Mouse (Mus musculus) heart, embryonic 10.5 days (tissue): ENCODE measurements around the gene Mamdc2. TPM values are rescaled to one million over a fixed set of nuclear protein-coding genes. Genes with fewer than 3 reads are reported as not detected.

Experiments
- DNase-seq: peaks from one replicate; pipeline ENCODE4 v3.0.0-alpha.2; 2017; ENCODE audit warnings: low spot score
- H3K27ac ChIP-seq: fragments of 300-500 bp; sonication (generic); 2 replicates; pipeline ENCODE4 v1.5.1; 2016; ENCODE audit warnings: mild to moderate bottlenecking
- H3K27me3 ChIP-seq: fragments of 300-500 bp; sonication (generic); 2 replicates; pipeline ENCODE4 v1.6.1; 2016; ENCODE audit warnings: mild to moderate bottlenecking; ENCODE audit not compliant: poor library complexity, insufficient read depth, severe bottlenecking
- H3K36me3 ChIP-seq: fragments of 300-500 bp; sonication (generic); 2 replicates; pipeline ENCODE4 v1.6.1; 2016; ENCODE audit warnings: mild to moderate bottlenecking, moderate library complexity
- H3K4me1 ChIP-seq: fragments of 300-500 bp; sonication (generic); 2 replicates; pipeline ENCODE4 v1.6.1; 2016; ENCODE audit warnings: mild to moderate bottlenecking
- H3K4me3 ChIP-seq: fragments of 300-500 bp; sonication (generic); 2 replicates; pipeline ENCODE4 v1.5.1; 2016; ENCODE audit warnings: mild to moderate bottlenecking, moderate library complexity
- H3K9me3 ChIP-seq: fragments of 300-500 bp; sonication (generic); 2 replicates; pipeline ENCODE4 v1.6.1; 2016; ENCODE audit warnings: mild to moderate bottlenecking, moderate library complexity
- WGBS: fragments of 180-500 bp; shearing (Covaris S2); methylation state at CpG from one replicate; pipeline ENCODE4 v1.1.7; 2016; 5-methylcytosine and 5-hydroxymethylcytosine counted together
- polyA plus RNA-seq: library from polyadenylated mRNA; unstranded; fragments of >200 nt; fragmentation: Nextera tagmentation; extraction: Ambion mirVana; gene quantifications from 2 replicates; pipeline ENCODE4 v1.2.1, GENCODE M21; 2016

The Mamdc2 gene
- polyA plus RNA-seq, 1 experiment from 2014 or later, result 1.8 TPM

- Histone ChIP-seq H3K9me3 (no peaks in the 10 kb centered on the region), H3K27ac (no peak overlapping the region), H3K4me3 (no peak overlapping the region), H3K4me1 (no peaks in the 10 kb centered on the region), H3K36me3 (no peaks in the 10 kb centered on the region), H3K27me3 (no peaks in the 10 kb centered on the region)
- WGBS, result 47% methylated on average over 6 of the region's 6 CpGs
- DNase-seq, result no peak
These were observed 117.4 kb downstream of the Mamdc2 start for GRCm38 (mm10) chr19:23330842-23331241.

- no peaks in the 10 kb centered on the region for H3K4me1 ChIP-seq
- no peaks in the 10 kb centered on the region for H3K9me3 ChIP-seq
- no peak overlapping the region for H3K4me3 ChIP-seq
- H3K36me3 ChIP-seq, result no peaks in the 10 kb centered on the region
- no peak overlapping the region for H3K27ac ChIP-seq
- no peak for DNase-seq
- WGBS, result 88% methylated on average over 2 of the region's 2 CpGs
- H3K27me3 ChIP-seq, result no peaks in the 10 kb centered on the region
These were observed 118.9 kb downstream of the Mamdc2 start for GRCm38 (mm10) chr19:23329346-23329745.

GRCm38 (mm10) chr19:23327056-23327640 lies 121.1 kb downstream of the Mamdc2 start:
- Histone ChIP-seq H3K4me3 (no peak overlapping the region), H3K36me3 (no peaks in the 10 kb centered on the region), H3K27me3 (no peaks in the 10 kb centered on the region), H3K9me3 (no peaks in the 10 kb centered on the region), H3K4me1 (no peaks in the 10 kb centered on the region), H3K27ac (no peak overlapping the region)
- 88% methylated on average over 3 of the region's 3 CpGs for WGBS
- DNase-seq, result no peak

- no peak overlapping the region for H3K27ac ChIP-seq
- 69% methylated on average over 3 of the region's 3 CpGs for WGBS
- H3K36me3 ChIP-seq, result no peaks in the 10 kb centered on the region
- H3K4me3 ChIP-seq, result no peak overlapping the region
- no peaks in the 10 kb centered on the region for H3K4me1 ChIP-seq
- H3K27me3 ChIP-seq, result no peaks in the 10 kb centered on the region
- no peaks in the 10 kb centered on the region for H3K9me3 ChIP-seq
- no peak for DNase-seq
These were observed 125.1 kb downstream of the Mamdc2 start for GRCm38 (mm10) chr19:23323107-23323506.

- DNase-seq, result no peak
- no peaks in the 10 kb centered on the region for H3K27me3 ChIP-seq
- H3K27ac ChIP-seq, result no peak overlapping the region
- no peaks in the 10 kb centered on the region for H3K36me3 ChIP-seq
- H3K4me3 ChIP-seq, result no peak overlapping the region
- WGBS, result 76% methylated on average over 5 of the region's 5 CpGs
- no peaks in the 10 kb centered on the region for H3K9me3 ChIP-seq
- no peaks in the 10 kb centered on the region for H3K4me1 ChIP-seq
These were observed 130.3 kb downstream of the Mamdc2 start for GRCm38 (mm10) chr19:23317989-23318358.

- no peak overlapping the region for H3K27ac ChIP-seq
- no peaks in the 10 kb centered on the region for H3K36me3 ChIP-seq
- no peaks in the 10 kb centered on the region for H3K9me3 ChIP-seq
- H3K4me3 ChIP-seq, result no peak overlapping the region
- 70% methylated on average over 5 of the region's 5 CpGs for WGBS
- DNase-seq, result no peak
- H3K4me1 ChIP-seq, result no peaks in the 10 kb centered on the region
- no peaks in the 10 kb centered on the region for H3K27me3 ChIP-seq
These were observed 130.8 kb downstream of the Mamdc2 start for GRCm38 (mm10) chr19:23317295-23317988.

- Histone ChIP-seq H3K27me3 (no peaks in the 10 kb centered on the region), H3K4me3 (no peak overlapping the region), H3K9me3 (no peaks in the 10 kb centered on the region), H3K36me3 (no peaks in the 10 kb centered on the region), H3K4me1 (no peaks in the 10 kb centered on the region), H3K27ac (no peak overlapping the region)
- WGBS, result 80% methylated on average over 5 of the region's 5 CpGs
- DNase-seq, result no peak
These were observed 131.4 kb downstream of the Mamdc2 start for GRCm38 (mm10) chr19:23316851-23317250.

GRCm38 (mm10) chr19:23309979-23310378 lies 138.3 kb downstream of the Mamdc2 start:
- no peak overlapping the region for H3K27ac ChIP-seq
- no peaks in the 10 kb centered on the region for H3K36me3 ChIP-seq
- no peaks in the 10 kb centered on the region for H3K9me3 ChIP-seq
- no peak overlapping the region for H3K4me3 ChIP-seq
- WGBS, result 85% methylated on average over 2 of the region's 2 CpGs
- no peak for DNase-seq
- H3K4me1 ChIP-seq, result no peaks in the 10 kb centered on the region
- H3K27me3 ChIP-seq, result no peaks in the 10 kb centered on the region

- H3K4me1 ChIP-seq, result no peaks in the 10 kb centered on the region
- H3K36me3 ChIP-seq, result no peaks in the 10 kb centered on the region
- no peak overlapping the region for H3K27ac ChIP-seq
- DNase-seq, result no peak
- no peak overlapping the region for H3K4me3 ChIP-seq
- 72% methylated on average over 7 of the region's 7 CpGs for WGBS
- no peaks in the 10 kb centered on the region for H3K9me3 ChIP-seq
- H3K27me3 ChIP-seq, result no peaks in the 10 kb centered on the region
These were observed 141.6 kb downstream of the Mamdc2 start for GRCm38 (mm10) chr19:23306671-23307070.

- no peak overlapping the region for H3K4me3 ChIP-seq
- no peaks in the 10 kb centered on the region for H3K27me3 ChIP-seq
- H3K4me1 ChIP-seq, result no peaks in the 10 kb centered on the region
- 82% methylated on average over 3 of the region's 3 CpGs for WGBS
- no peaks in the 10 kb centered on the region for H3K9me3 ChIP-seq
- no peak overlapping the region for H3K27ac ChIP-seq
- H3K36me3 ChIP-seq, result no peaks in the 10 kb centered on the region
- no peak for DNase-seq
These were observed 148.3 kb downstream of the Mamdc2 start for GRCm38 (mm10) chr19:23299987-23300386.

GRCm38 (mm10) chr19:23298917-23299316 lies 149.3 kb downstream of the Mamdc2 start:
- Histone ChIP-seq H3K27me3 (no peaks in the 10 kb centered on the region), H3K4me3 (no peak overlapping the region), H3K27ac (no peak overlapping the region), H3K9me3 (no peaks in the 10 kb centered on the region), H3K36me3 (no peaks in the 10 kb centered on the region), H3K4me1 (no peaks in the 10 kb centered on the region)
- DNase-seq, result no peak
- WGBS, result 70% methylated on average over 1 of the region's 1 CpGs

GRCm38 (mm10) chr19:23297191-23297590 lies 151.1 kb downstream of the Mamdc2 start:
- no peak for DNase-seq
- no peaks in the 10 kb centered on the region for H3K9me3 ChIP-seq
- no peaks in the 10 kb centered on the region for H3K27me3 ChIP-seq
- no peak overlapping the region for H3K27ac ChIP-seq
- H3K4me1 ChIP-seq, result no peaks in the 10 kb centered on the region
- no peak overlapping the region for H3K4me3 ChIP-seq
- H3K36me3 ChIP-seq, result no peaks in the 10 kb centered on the region

- WGBS, result 62% methylated on average over 1 of the region's 1 CpGs
- no peaks in the 10 kb centered on the region for H3K9me3 ChIP-seq
- H3K27me3 ChIP-seq, result no peaks in the 10 kb centered on the region
- no peak for DNase-seq
- H3K4me3 ChIP-seq, result no peak overlapping the region
- H3K36me3 ChIP-seq, result no peaks in the 10 kb centered on the region
- H3K4me1 ChIP-seq, result no peaks in the 10 kb centered on the region
- H3K27ac ChIP-seq, result no peak overlapping the region
These were observed 159.0 kb downstream of the Mamdc2 start for GRCm38 (mm10) chr19:23289251-23289650.
